Mouse (Mus musculus) erythroblast, embryonic 14.5 days (primary cell): Measurements from ENCODE around the gene Galnt17. TPM values are rescaled to one million over a fixed set of nuclear protein-coding genes. Genes with fewer than 3 reads are reported as not detected.

Experiments used
- H3K27me3 ChIP-seq: 2 replicates; pipeline ENCODE4 v1.6.1; 2012; ENCODE audit warnings: inconsistent platforms; ENCODE audit not compliant: control insufficient read depth
- H3K36me3 ChIP-seq: 2 replicates; pipeline ENCODE4 v1.6.1; 2012; ENCODE audit warnings: mild to moderate bottlenecking, inconsistent platforms; ENCODE audit not compliant: control insufficient read depth
- H3K4me1 ChIP-seq: 2 replicates; pipeline ENCODE4 v1.6.1; 2012; ENCODE audit warnings: inconsistent platforms; ENCODE audit not compliant: control insufficient read depth
- H3K4me3 ChIP-seq: replicated peaks from 2 replicates; pipeline ENCODE3; 2012; ENCODE audit warnings: moderate library complexity, mild to moderate bottlenecking, inconsistent platforms
- H3K9me3 ChIP-seq: 2 replicates; pipeline ENCODE4 v1.6.1; 2012; ENCODE audit warnings: low read length, inconsistent platforms, mixed read lengths; ENCODE audit not compliant: control insufficient read depth
- GATA1 ChIP-seq: IDR thresholded peaks from 2 replicates; pipeline ENCODE4 v1.6.1; 2012; ENCODE audit warnings: low read length, inconsistent platforms, mixed read lengths
- TAL1 ChIP-seq: IDR thresholded peaks from 3 replicates; pipeline ENCODE4 v1.6.1; 2012; ENCODE audit warnings: low read length, inconsistent platforms, mixed read lengths
- polyA plus RNA-seq: library from polyadenylated mRNA; stranded (reverse); fragments of >175 nt; gene quantifications from 2 replicates; pipeline ENCODE4 v1.2.3, GENCODE M21; 2012

The Galnt17 gene
- polyA plus RNA-seq, 1 experiment = not detected

DNA sequence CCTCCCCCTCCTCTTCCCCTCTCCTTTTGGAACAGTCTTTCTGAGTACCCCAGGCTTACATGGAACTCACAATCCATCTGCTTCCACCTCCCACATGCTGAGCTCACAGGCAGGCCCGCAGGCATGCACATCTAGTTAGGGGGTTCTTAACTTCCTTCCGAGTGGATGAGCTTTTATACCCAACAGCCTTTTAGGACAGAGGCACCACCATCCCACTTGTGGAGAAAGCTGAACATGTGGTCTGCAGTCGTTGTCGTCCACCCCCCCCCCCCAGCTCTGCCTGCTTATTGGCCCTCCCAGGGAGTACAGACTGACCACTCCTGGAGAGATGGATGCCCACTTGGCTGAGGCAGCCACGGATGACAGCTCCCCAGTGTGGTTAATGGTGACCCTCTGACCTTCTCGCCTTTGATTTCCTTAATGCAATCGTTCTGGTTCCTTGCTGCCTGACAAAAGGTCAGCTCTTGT is 370.0 kb downstream of the Galnt17 start:
- Histone ChIP-seq H3K36me3 (no peaks in the 10 kb centered on the region), H3K9me3 (peaks cover 77% of the 10 kb centered on the region), H3K27me3 (no peaks in the 10 kb centered on the region), H3K4me3 (no peak overlapping the region), H3K4me1 (no peaks in the 10 kb centered on the region)
- no peak for TF ChIP-seq TAL1
- TF ChIP-seq GATA1 = no peak

DNA sequence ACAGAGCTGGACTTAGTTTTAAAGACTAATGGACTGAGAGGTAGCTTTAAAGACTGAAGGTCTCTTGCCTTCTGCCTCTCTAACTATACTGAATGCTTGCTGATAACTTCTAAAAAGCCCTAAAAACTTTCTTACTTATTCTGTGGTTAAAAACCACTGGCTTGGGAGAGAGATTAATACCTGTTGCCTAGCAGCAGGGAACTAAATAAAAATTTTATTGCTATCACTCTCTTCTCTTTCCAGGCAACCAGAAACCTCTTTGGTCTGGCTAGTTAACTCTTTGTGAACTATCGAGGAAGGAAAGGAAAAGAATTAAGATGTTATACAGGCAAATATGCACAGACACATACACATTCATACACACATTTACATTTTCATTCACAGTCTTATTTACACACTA is 377.3 kb downstream of the Galnt17 start:
- Histone ChIP-seq H3K36me3 (no peaks in the 10 kb centered on the region), H3K4me3 (no peak overlapping the region), H3K4me1 (no peaks in the 10 kb centered on the region), H3K27me3 (no peaks in the 10 kb centered on the region), H3K9me3 (peaks cover 59% of the 10 kb centered on the region)
- TF ChIP-seq GATA1 (no peak), TAL1 (no peak)

DNA sequence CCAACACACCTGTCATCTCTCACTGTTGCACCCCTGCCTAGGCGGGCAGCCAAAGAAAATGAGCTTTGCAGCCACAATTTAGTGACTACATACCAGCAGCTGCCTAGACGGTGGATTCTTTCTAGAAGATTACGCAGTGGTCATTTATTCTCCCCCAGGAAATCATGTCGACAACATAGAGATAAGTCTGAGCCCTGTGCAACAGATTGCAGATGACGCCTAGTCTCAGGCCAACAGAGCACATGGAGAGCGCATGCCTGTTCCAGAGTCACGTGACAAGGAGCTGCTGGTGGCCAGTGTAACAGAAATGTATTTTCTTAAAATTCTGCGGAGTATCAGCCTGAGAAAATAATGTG is 380.5 kb downstream of the Galnt17 start:
- no peak for TF ChIP-seq GATA1
- TF ChIP-seq TAL1 = no peak
- no peak overlapping the region for H3K4me3 ChIP-seq
- no peaks in the 10 kb centered on the region for H3K4me1 ChIP-seq
- H3K27me3 ChIP-seq = no peaks in the 10 kb centered on the region
- H3K36me3 ChIP-seq = no peaks in the 10 kb centered on the region
- H3K9me3 ChIP-seq = peaks cover 50% of the 10 kb centered on the region

DNA sequence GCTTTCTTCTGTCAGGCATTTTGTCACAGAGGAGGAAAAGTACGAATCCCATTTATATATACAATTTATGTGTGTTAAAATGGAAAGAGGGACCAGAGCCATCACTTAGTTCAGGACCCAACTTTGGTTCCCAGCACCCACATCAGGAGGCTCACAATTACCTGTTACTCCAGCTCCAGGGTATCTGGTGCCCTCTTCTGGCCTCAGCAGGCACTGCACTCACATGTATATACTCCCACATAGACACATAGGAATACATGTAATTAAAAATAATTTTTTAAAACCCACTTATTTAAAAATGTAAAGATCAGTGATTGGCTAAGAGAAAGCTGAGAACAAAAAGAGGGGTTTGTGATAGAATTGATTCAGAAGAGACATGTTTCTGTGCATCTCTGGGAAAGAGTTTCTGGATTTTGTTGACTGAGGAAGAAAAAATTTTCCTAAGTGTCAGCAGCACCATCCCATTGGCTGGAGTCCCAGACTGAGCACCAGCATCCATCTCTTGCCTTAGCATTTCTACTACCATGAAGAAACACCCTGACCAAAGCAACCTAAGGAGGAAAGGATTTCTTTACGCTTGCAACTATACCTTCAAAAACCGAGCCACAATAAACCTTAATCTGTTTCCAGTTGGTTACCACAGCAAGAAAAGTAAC is 381.0 kb downstream of the Galnt17 start:
- no peaks in the 10 kb centered on the region for H3K27me3 ChIP-seq
- peaks cover 46% of the 10 kb centered on the region for H3K9me3 ChIP-seq
- TF ChIP-seq GATA1 (no peak), TAL1 (no peak)
- no peak overlapping the region for H3K4me3 ChIP-seq
- H3K4me1 ChIP-seq = no peaks in the 10 kb centered on the region
- no peaks in the 10 kb centered on the region for H3K36me3 ChIP-seq

DNA sequence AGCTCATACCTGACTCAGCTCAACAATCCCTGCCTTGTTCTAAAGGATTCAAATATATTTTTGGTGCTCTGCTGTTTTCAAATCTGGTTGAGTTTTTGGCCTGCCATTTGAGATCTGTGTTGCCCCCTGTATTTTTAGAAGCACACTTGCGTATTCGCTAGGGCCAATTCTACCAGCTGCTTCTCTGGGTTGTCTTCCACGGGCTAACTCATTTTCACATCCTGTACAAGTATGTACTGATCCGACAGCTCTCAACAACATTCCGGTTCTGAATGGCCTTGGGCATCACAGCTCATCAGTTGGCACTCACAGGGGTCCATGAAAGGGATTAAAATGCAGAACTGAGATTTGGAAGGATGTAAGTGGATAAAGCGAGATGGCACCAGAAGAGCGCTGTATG is 382.6 kb downstream of the Galnt17 start:
- no peak for TF ChIP-seq TAL1
- no peak for TF ChIP-seq GATA1
- Histone ChIP-seq H3K4me1 (no peaks in the 10 kb centered on the region), H3K36me3 (no peaks in the 10 kb centered on the region), H3K9me3 (peaks cover 52% of the 10 kb centered on the region), H3K27me3 (no peaks in the 10 kb centered on the region), H3K4me3 (no peak overlapping the region)

DNA sequence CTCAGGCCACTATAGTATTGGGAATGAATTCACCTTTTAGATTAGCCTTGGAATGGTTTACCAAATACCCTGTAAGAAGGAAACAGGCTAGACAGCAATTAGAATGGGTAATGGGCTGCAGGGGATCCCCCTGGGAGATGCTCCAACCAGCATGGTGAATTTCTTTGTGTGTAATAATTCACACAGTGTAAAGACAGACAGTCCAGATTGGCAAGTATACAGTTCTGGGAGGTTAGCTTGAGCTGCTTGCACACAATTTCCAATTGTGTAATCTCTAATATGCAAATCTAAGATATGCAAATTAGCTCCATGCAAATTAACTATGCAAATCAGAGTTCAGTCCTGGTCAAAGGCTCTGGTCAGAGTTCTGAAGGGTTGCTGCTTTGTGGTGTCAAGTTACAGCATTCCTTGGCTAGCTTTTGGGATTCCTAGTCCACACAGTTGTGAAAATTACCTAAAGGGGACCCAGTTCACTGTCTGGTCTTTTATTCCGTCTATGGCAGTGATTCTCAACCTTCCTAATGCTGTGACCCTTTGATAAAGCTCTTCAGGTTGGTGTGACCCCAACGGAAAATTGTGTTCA is 384.0 kb downstream of the Galnt17 start:
- Histone ChIP-seq H3K27me3 (no peaks in the 10 kb centered on the region), H3K9me3 (peaks cover 53% of the 10 kb centered on the region), H3K4me3 (no peak overlapping the region), H3K36me3 (no peaks in the 10 kb centered on the region), H3K4me1 (no peaks in the 10 kb centered on the region)
- TF ChIP-seq TAL1 (no peak), GATA1 (no peak)

DNA sequence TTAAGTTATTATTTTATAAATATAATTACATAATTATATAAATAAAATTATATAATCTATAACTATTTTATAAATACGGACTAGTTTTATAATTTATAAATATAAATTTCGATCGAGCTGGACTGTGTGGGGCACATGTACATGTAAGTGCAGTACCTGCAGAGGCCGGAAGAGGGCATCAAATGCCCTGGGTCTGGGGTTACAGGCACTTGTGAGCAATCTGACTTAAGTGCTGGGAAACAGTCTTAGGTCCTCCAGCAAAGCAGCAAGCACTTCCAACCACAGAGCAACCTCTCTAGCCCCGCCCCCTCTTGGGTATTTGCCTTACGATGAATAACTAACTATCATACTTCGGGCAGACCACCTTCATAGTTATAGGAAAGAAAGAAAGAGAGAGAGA is 388.3 kb downstream of the Galnt17 start:
- H3K4me3 ChIP-seq = no peak overlapping the region
- peaks cover 41% of the 10 kb centered on the region for H3K9me3 ChIP-seq
- no peak for TF ChIP-seq TAL1
- no peak for TF ChIP-seq GATA1
- no peaks in the 10 kb centered on the region for H3K36me3 ChIP-seq
- H3K4me1 ChIP-seq = no peaks in the 10 kb centered on the region
- no peaks in the 10 kb centered on the region for H3K27me3 ChIP-seq

DNA sequence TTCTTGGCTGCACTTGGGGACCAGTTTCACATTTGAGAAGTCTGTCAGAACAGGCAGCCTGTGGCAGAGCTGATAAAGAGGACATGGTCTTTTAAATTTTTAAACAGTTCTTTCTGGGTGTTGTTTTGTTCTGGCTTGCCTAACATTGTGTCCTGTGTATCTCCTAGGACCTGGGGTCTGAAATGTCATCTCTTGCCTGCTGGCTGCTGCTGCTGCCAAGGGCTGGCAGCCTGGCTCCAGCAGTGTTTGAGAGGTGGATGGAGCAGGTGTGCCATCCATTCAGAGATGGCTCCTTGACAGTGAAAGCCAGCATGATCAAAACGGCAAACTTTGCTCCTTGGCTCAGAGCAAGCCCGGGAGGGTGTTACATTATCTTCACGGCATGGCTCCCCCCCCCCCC is 393.7 kb downstream of the Galnt17 start:
- no peaks in the 10 kb centered on the region for H3K36me3 ChIP-seq
- H3K4me1 ChIP-seq = no peaks in the 10 kb centered on the region
- H3K4me3 ChIP-seq = no peak overlapping the region
- peaks cover 38% of the 10 kb centered on the region for H3K9me3 ChIP-seq
- no peak for TF ChIP-seq TAL1
- no peak for TF ChIP-seq GATA1
- H3K27me3 ChIP-seq = no peaks in the 10 kb centered on the region

DNA sequence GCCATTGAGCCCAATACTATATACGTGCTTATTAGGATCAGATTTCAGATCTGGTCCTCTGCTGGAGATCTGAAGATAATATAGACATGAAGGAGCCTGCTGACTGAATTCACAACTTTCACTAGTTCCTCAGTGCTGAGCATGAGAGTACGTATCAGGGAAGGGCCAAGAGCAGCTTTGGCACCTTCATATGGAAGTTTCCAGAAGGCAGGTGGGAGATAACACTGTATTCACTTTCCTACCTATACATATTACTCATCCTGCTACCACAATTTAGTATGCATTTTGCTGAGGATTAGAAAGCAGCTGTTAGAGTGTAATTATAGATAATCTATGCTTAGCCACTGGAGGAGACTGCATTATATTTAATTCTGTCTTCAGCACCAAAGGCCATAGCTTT is 396.7 kb downstream of the Galnt17 start:
- no peaks in the 10 kb centered on the region for H3K36me3 ChIP-seq
- peaks cover 46% of the 10 kb centered on the region for H3K9me3 ChIP-seq
- TF ChIP-seq GATA1 (no peak), TAL1 (no peak)
- no peak overlapping the region for H3K4me3 ChIP-seq
- H3K27me3 ChIP-seq = no peaks in the 10 kb centered on the region
- H3K4me1 ChIP-seq = no peaks in the 10 kb centered on the region
